Mouse (Mus musculus): ENCODE results near the gene Dhx30.

DNA sequence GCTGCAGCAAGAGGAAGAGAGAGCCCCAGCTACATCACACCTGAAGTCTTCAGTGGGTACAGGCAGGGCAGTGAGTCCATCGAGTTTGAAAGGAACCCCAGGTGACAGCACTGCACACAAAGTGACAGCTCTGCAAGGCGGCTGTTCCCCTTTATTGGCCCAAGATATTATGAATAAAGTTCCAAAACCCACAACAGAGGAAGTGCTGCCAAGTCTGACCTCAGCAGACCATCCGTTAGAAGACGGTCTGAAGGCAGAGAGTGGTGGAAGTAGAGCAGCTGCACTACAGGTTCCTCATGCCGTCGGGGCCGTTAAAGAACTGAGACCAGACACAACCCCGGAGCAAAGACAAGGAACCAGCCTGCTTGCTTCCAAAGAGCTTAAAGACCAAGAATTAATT is 79.7 kb downstream of the Dhx30 start:
- TF ChIP-seq CTCF (IDR thresholded peaks at IDR 0.05; ENCODE audit: low read depth, low read length) (no peak), POLR2A (IDR thresholded peaks at IDR 0.05; ENCODE audit: borderline replicate concordance, low read depth, low read length) (no peak)

Data from bone marrow macrophage, adult 2 months (primary cell).